In the genomic region with DNA sequence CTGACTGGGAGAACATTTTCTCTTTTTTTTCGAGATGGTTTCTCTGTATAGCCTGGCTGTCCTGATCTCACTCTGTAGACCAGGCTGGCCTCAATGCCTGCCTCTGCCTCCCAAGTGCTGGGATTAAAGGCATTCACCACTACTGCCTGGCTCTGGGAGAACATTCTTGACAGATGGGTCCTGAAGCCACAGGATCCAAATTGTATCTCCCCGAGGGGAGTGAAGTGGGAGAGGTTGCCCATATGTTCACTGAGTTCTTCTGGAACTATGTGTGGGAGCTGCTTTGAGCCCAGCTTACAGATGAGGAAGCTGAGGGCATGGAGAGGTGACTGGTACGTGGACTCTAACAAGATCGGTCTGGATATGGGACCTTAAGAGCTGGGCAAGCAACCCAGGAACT, we compare ENCODE assay signal across 12 mouse cellular contexts. TPM values are rescaled to one million over a fixed set of nuclear protein-coding genes. Genes with fewer than 3 reads are reported as not detected.
DNase-seq lines count a peak whose midpoint lies in the region; ATAC-seq and TF ChIP-seq lines count a peak whose summit lies in the region.
"Had no signal": no experiment of that assay in that cellular context is flagged by ENCODE, and none has a peak within 500 bp of the region (broad histone marks: within the 10 kb centered on the region; RNA-seq: fewer than 3 reads in every experiment).

No protein-coding gene starts in this region.

- H3K27me3 ChIP-seq in heart, embryonic 15.5 days, result peaks cover 77% of the 10 kb centered on the region
- peaks cover 72% of the 10 kb centered on the region for H3K27me3 ChIP-seq in embryonic facial prominence, embryonic 10.5 days (replicated peaks; ENCODE audit: low read depth, poor library complexity, severe bottlenecking)
- H3K27me3 ChIP-seq in hindbrain, embryonic 11.5 days (ENCODE audit: control insufficient read depth, insufficient read depth, low read length), result peaks cover 21% of the 10 kb centered on the region
- peaks cover 6% of the 10 kb centered on the region for H3K27me3 ChIP-seq in myocyte (ENCODE audit: control insufficient read depth, insufficient read depth, insufficient read length)

- no peaks in the 10 kb centered on the region for H3K79me2 ChIP-seq in myocyte (ENCODE audit: control insufficient read depth, insufficient read depth)

- H3K4me1 ChIP-seq in heart, embryonic 15.5 days (replicated peaks), result peaks cover 10% of the 10 kb centered on the region
- H3K4me1 ChIP-seq in embryonic facial prominence, embryonic 10.5 days, result peaks cover 23% of the 10 kb centered on the region
- no peaks in the 10 kb centered on the region for H3K4me1 ChIP-seq in hindbrain, embryonic 11.5 days (replicated peaks; ENCODE audit: control insufficient read depth, insufficient read depth, low read length)

- TF ChIP-seq POLR2A in myocyte (IDR thresholded peaks at IDR 0.05; ENCODE audit: insufficient read length, low read depth), result no peak

- H3K36me3 ChIP-seq in heart, embryonic 15.5 days, result no peaks in the 10 kb centered on the region
- peaks cover 8% of the 10 kb centered on the region; the same call in 1 of the 2 replicates for H3K36me3 ChIP-seq in embryonic facial prominence, embryonic 10.5 days (replicated peaks)
- H3K36me3 ChIP-seq in hindbrain, embryonic 11.5 days (ENCODE audit: control insufficient read depth, insufficient read depth, low read length), result 0 out of 2 replicates have a peak, but pooled peaks cover 2% of the 10 kb centered on the region
- H3K36me3 ChIP-seq in myocyte (ENCODE audit: control insufficient read depth, insufficient read depth), result no peaks in the 10 kb centered on the region

- no peak for ATAC-seq in heart, embryonic 15.5 days (replicated peaks; ENCODE audit: insufficient number of reproducible peaks, insufficient read depth, low FRiP score, low read depth)
- ATAC-seq in hindbrain, embryonic 11.5 days (ENCODE audit: low FRiP score), result no peak

- H3K27ac ChIP-seq in heart, embryonic 15.5 days, result no peak overlapping the region
- no peak overlapping the region for H3K27ac ChIP-seq in embryonic facial prominence, embryonic 10.5 days (replicated peaks)
- H3K27ac ChIP-seq in hindbrain, embryonic 11.5 days (ENCODE audit: low read depth, low read length), result no peak overlapping the region

- peak overlapping the region; percentile 60 for H3K4me3 ChIP-seq in heart, embryonic 15.5 days
- peak overlapping the region; percentile 68 for H3K4me3 ChIP-seq in embryonic facial prominence, embryonic 10.5 days
- H3K4me3 ChIP-seq in hindbrain, embryonic 11.5 days (ENCODE audit: low read depth, low read length), result peak overlapping the region; percentile 76
- peak overlapping the region; percentile 31 for H3K4me3 ChIP-seq in myocyte

- H3K9ac ChIP-seq in heart, embryonic 15.5 days, result no peak overlapping the region
- H3K9ac ChIP-seq in hindbrain, embryonic 11.5 days (ENCODE audit: low read depth, low read length), result peak overlapping the region; percentile 1; the same call in 1 of the 2 replicates

- no peaks in the 10 kb centered on the region for H3K9me3 ChIP-seq in heart, embryonic 15.5 days (replicated peaks)
- no peaks in the 10 kb centered on the region for H3K9me3 ChIP-seq in embryonic facial prominence, embryonic 10.5 days
- no peaks in the 10 kb centered on the region for H3K9me3 ChIP-seq in hindbrain, embryonic 11.5 days (ENCODE audit: control insufficient read depth, low read length)

- peak overlapping the region; percentile 14 for H3ac ChIP-seq in myocyte (ENCODE audit: control insufficient read depth, insufficient read length)

- H3K4me2 ChIP-seq in heart, embryonic 15.5 days, result peak overlapping the region; percentile 70; the same call in 1 of the 2 replicates
- peak overlapping the region; percentile 58 for H3K4me2 ChIP-seq in hindbrain, embryonic 11.5 days (replicated peaks; ENCODE audit: low read depth, low read length)
- H3K4me2 ChIP-seq in myocyte (ENCODE audit: low read depth), result peak overlapping the region; percentile 89

- intact Hi-C loops in heart, postnatal 36 days (cut with DNase I), result loop anchor here (1.0 kb wide), 1 partner anchor 23 kb away; no protein-coding TSS in a partner anchor

- WGBS in heart, embryonic 15.5 days, result 77% methylated on average over 4 of the region's 4 CpGs
- WGBS in embryonic facial prominence, embryonic 10.5 days, result 83% methylated on average over 4 of the region's 4 CpGs
- WGBS in hindbrain, embryonic 11.5 days, result 89% methylated on average over 4 of the region's 4 CpGs

- DNase-seq in heart, postnatal 36 days, result no peak
- DNase-seq in embryonic facial prominence, embryonic 10.5 days (ENCODE audit: low spot score), result no peak
- DNase-seq in hindbrain, embryonic 11.5 days (ENCODE audit: low spot score), result no peak
- DNase-seq in right cerebral cortex, postnatal 4 days, result no peak
- DNase-seq in cerebellum, postnatal 14 days, result no peak
- DNase-seq in spleen, postnatal 4 days (ENCODE audit: low spot score in 2 of 2), result no peak
- DNase-seq: cerebellum, postnatal 36 days; gastrocnemius, postnatal 36 days; liver, postnatal 0 days had no signal

TF ChIP-seq in myocyte, 11 proteins besides CTCF, POLR2A, EP300 and RAD21:
- no peak for TF ChIP-seq POLR2AphosphoS2 (IDR thresholded peaks at IDR 0.05; ENCODE audit: insufficient read length, low read depth)
- TF ChIP-seq USF1 (IDR thresholded peaks at IDR 0.05; ENCODE audit: low read depth), result no peak
- no peak for TF ChIP-seq E2F4 (IDR thresholded peaks at IDR 0.05; ENCODE audit: insufficient read depth)
- no peak for TF ChIP-seq REST (IDR thresholded peaks at IDR 0.05; ENCODE audit: insufficient read depth, insufficient read length)
- no peak for TF ChIP-seq MAX (IDR thresholded peaks at IDR 0.05; ENCODE audit: low read depth)
- TF ChIP-seq MYOD1 (IDR thresholded peaks at IDR 0.05; ENCODE audit: control insufficient read depth in 1 of 3, insufficient read length in 2 of 3, low read depth in 2 of 3), result no peak
- TF ChIP-seq MYOG (IDR thresholded peaks at IDR 0.05; ENCODE audit: control insufficient read depth in 1 of 3, insufficient read depth in 1 of 3, insufficient read length in 2 of 3, low read depth in 2 of 3), result no peak
- no peak for TF ChIP-seq TCF3 (IDR thresholded peaks at IDR 0.05; ENCODE audit: insufficient read length, low read depth)
- no peak for TF ChIP-seq SRF (IDR thresholded peaks at IDR 0.05; ENCODE audit: control insufficient read depth, insufficient read length, low read depth)
- TF ChIP-seq TCF12 (IDR thresholded peaks at IDR 0.05; ENCODE audit: insufficient read depth, poor library complexity, severe bottlenecking), result no peak
- no peak for TF ChIP-seq CEBPB (IDR thresholded peaks at IDR 0.05; ENCODE audit: insufficient read depth, poor library complexity, severe bottlenecking)

RNA-seq across cellular contexts. Expression of a gene that starts 4.8 kb away (rescaled TPM):
- 28.8 and 41.6 TPM in 2 replicates for polyA plus RNA-seq in heart, embryonic 15.5 days (2015; fragmentation: Nextera tagmentation; extraction: Ambion mirVana)
- 10 to 100 TPM; 27.3 to 27.8 TPM for total RNA-seq in heart, postnatal 36 days (2021)
- 38.3 and 40.3 TPM in 2 replicates for polyA plus RNA-seq in embryonic facial prominence, embryonic 10.5 days (2016; fragmentation: Nextera tagmentation; extraction: Ambion mirVana)
- 123 and 151 TPM in 2 replicates for polyA plus RNA-seq in hindbrain, embryonic 11.5 days (2014; fragmentation: Nextera tagmentation; extraction: Ambion mirVana)
- 114 TPM for polyA plus RNA-seq in myocyte (2012; fragmentation: generic; extraction: Trizol)

RNA-seq across cellular contexts. Expression of a gene that starts 8.3 kb away (rescaled TPM):
- polyA plus RNA-seq in heart, embryonic 15.5 days (2015; fragmentation: Nextera tagmentation; extraction: Ambion mirVana), result 1.8 and 4.6 TPM in 2 replicates
- 10 to 100 TPM; 14.5 to 15.4 TPM for total RNA-seq in heart, postnatal 36 days (2021)
- polyA plus RNA-seq in embryonic facial prominence, embryonic 10.5 days (2016; fragmentation: Nextera tagmentation; extraction: Ambion mirVana), result 0.14 TPM in 1 of 2 replicates, not detected in the other
- 0.21 TPM in 1 of 2 replicates, not detected in the other for polyA plus RNA-seq in hindbrain, embryonic 11.5 days (2014; fragmentation: Nextera tagmentation; extraction: Ambion mirVana)
- polyA plus RNA-seq in myocyte (2012; fragmentation: generic; extraction: Trizol), result 0.89 TPM
- total RNA-seq: CH12.LX had no signal

RNA-seq across cellular contexts. Expression of a gene that starts 19.1 kb away (rescaled TPM):
- polyA plus RNA-seq in heart, embryonic 15.5 days (2015; fragmentation: Nextera tagmentation; extraction: Ambion mirVana), result 0.08 and 0.15 TPM in 2 replicates
- under 1 TPM; 0.27 to 0.36 TPM for total RNA-seq in heart, postnatal 36 days (2021)
- polyA plus RNA-seq in embryonic facial prominence, embryonic 10.5 days (2016; fragmentation: Nextera tagmentation; extraction: Ambion mirVana), result not detected in 2 replicates
- 0.11 TPM in 1 of 2 replicates, not detected in the other for polyA plus RNA-seq in hindbrain, embryonic 11.5 days (2014; fragmentation: Nextera tagmentation; extraction: Ambion mirVana)
- polyA plus RNA-seq in myocyte (2012; fragmentation: generic; extraction: Trizol), result 0.08 TPM
- total RNA-seq: gastrocnemius, postnatal 36 days had no signal

RNA-seq across cellular contexts. Expression of a gene that starts 24.5 kb away (rescaled TPM):
- 3.5 and 5.6 TPM in 2 replicates for polyA plus RNA-seq in heart, embryonic 15.5 days (2015; fragmentation: Nextera tagmentation; extraction: Ambion mirVana)
- total RNA-seq in heart, postnatal 36 days (2021), result 10 to 100 TPM; 35.5 to 39.9 TPM
- polyA plus RNA-seq in embryonic facial prominence, embryonic 10.5 days (2016; fragmentation: Nextera tagmentation; extraction: Ambion mirVana), result 4.3 and 5.6 TPM in 2 replicates
- polyA plus RNA-seq in hindbrain, embryonic 11.5 days (2014; fragmentation: Nextera tagmentation; extraction: Ambion mirVana), result 3.5 and 3.7 TPM in 2 replicates
- 9.8 TPM for polyA plus RNA-seq in myocyte (2012; fragmentation: generic; extraction: Trizol)

RNA-seq across cellular contexts. Expression of a gene that starts 31.9 kb away (rescaled TPM):
- 15.4 and 25.5 TPM in 2 replicates for polyA plus RNA-seq in heart, embryonic 15.5 days (2015; fragmentation: Nextera tagmentation; extraction: Ambion mirVana)
- total RNA-seq in heart, postnatal 36 days (2021), result under 1 TPM; 0.46 to 0.56 TPM
- 73.6 and 74.6 TPM in 2 replicates for polyA plus RNA-seq in embryonic facial prominence, embryonic 10.5 days (2016; fragmentation: Nextera tagmentation; extraction: Ambion mirVana)
- 41.0 and 45.2 TPM in 2 replicates for polyA plus RNA-seq in hindbrain, embryonic 11.5 days (2014; fragmentation: Nextera tagmentation; extraction: Ambion mirVana)
- polyA plus RNA-seq in myocyte (2012; fragmentation: generic; extraction: Trizol), result 10.4 TPM
